Mouse (Mus musculus) neural tube, embryonic 10.5 days (tissue): ENCODE data around the gene Agr3.

ENCODE experiments used
- DNase-seq: peaks from one replicate; pipeline ENCODE4 v3.0.0-alpha.2; 2017; ENCODE audit warnings: low spot score; ENCODE audit errors: extremely low spot score

The Agr3 gene

DNA sequence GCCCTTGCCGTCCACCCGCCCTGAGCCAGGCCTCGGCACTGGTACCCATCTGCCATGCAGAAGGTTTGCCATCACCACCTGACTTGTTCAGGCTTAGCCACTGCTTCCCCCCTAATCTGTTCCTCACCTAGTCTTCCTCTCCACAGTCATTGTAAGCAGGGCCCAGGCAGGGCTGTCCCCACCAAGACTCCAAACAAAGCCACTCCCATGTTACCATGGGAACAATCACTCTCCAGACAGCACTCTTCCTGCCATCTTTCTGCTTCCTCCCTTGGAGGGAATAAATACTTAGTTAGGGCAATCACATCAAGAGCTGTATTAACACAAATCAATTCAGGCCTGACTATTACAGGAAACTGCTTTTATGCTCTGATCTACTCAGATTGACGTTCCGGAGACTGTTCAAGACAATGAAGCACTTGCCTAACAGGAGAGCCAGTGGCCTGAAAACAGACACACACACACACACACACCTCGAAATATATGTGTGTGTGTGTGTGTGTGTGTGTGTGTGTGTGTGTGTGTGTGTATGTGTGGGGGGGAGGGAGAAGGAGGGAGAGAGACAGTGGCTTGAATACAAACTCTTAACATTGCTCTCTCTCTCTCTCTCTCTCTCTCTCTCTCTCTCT, 56.4 kb downstream of the Agr3 start:
- DNase-seq, result no peak

DNA sequence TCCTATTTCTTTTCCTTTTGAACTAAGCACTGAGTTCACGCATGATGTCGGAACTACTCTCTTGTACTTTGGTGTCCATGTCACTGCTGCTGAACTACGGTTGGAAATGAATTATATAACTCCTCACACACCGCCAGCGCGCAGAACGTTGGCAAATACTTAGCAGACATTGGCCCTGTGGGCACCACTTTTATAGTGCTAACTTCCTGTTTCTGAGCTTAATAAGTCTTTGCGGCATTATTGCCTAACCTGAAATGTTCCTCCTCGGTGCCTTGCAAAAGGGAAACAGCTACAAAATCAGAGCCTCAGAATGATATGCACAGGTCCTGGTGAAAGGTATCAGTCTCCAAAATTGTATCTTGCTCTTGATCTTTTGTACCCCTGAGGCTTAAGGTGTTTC, 58.1 kb downstream of the Agr3 start:
- no peak for DNase-seq

DNA sequence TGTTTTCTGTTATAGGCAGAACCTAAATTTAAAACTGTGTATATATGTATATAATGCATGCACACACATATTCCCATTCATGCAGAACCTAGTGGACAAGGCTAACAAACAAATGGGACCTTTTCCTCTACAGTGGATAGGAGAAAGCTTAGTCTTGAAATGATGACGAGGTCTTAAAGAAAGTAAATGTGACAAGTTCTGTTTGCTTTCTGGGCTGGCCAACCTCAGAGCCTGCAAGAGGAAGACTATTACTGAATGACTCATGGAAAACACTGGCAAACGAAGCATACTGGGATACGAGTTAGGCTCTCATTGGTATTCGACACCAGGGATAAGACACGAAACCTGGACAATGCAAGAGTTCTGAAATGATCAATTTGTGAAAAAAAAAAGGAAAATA, 59.3 kb downstream of the Agr3 start:
- DNase-seq, result no peak

DNA sequence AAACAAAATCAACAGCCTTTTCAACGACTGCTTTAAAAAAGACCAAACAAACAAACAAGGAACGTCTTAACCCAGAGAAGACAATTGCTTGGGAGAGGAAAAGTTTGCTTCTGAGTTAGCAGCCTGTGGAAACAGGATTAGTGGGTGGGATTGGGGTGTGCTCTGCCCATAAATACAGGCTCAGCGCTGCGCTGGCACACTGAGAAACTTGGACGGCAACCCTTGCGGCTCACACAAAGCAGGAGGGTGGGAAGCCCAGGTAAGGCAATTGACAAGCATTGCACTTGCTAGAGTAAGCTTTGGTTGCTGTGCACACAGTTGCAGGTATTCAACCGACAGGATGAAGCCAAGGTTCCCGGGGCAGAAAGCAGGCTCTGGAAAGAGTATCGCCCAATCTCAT, 67.3 kb downstream of the Agr3 start, which contains the start of gene Agr2:
Gene Agr2, plus strand, starts transcription at position 197 of the 400 bp plus-strand sequence.
- no peak for DNase-seq

DNA sequence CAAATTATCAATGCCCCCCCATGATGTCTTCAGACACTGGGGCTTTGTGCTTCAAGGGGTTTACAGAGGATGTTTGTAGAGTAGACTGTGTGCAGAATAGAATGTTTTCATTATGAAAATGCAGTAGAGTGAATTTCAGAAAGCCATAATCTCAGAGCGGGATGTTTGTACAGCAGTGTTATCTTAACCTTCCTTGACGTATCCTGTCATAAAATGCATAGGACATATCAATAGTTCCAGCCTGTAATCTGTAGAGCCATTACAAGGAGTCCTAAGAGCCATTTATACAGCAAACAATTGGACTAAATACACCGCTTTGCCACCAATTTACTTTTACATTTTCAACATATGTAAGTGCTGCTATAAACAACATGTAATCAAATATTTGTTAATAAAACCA, 68.2 kb downstream of the Agr3 start:
- DNase-seq, result no peak

DNA sequence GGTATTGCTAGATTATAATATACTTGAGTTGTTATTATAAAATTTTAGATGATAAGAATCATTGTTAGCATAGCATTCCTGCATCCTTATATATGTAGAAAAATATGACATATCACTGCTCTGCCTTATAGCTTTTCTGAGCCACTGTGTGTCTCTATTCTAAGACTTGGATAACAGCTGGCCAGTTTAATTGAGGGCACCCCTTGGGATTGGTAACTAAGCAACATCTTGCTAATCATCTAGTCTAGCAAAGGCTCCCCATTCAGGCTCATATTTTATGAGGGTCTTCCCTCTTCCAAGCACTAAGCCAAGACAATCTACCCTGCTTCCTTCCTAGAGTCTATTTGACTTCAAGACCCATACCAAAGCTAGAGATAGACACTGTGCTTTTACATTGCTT, 68.7 kb downstream of the Agr3 start:
- DNase-seq, result no peak

- DNase-seq, result no peak
These were observed 70.4 kb downstream of the Agr3 start for GRCm38 (mm10) chr12:35995799-35996198.
